Mouse (Mus musculus): ENCODE results near the gene BC107364. TPM values are rescaled to one million over a fixed set of nuclear protein-coding genes. Genes with fewer than 3 reads are reported as not detected.
"Not testable (repeated sequence)": the region's sequence is repeated elsewhere in the genome, so short reads cannot be mapped to it uniquely, and the experiment has no call there.

BC107364 gene
- total RNA-seq, 2 experiments from 2014 or later = not detected

- DNase-seq = not testable (repeated sequence)
- intact Hi-C loops (cut with DNase I) = loop anchor here (2.0 kb wide), 1 partner anchor 14 kb away; no protein-coding TSS in a partner anchor
Measured at GRCm38 (mm10) chr3:96486828-96487559, 34.9 kb upstream of the BC107364 start.

GRCm38 (mm10) chr3:96486064-96486827, 34.1 kb upstream of the BC107364 start:
- not testable (repeated sequence) for DNase-seq
- intact Hi-C loops (cut with DNase I) = loop anchor here (2.0 kb wide), 1 partner anchor 15 kb away; no protein-coding TSS in a partner anchor

- intact Hi-C loops (cut with DNase I) = no loop called here
- no peak for DNase-seq
Measured at GRCm38 (mm10) chr3:96485361-96485760, 33.3 kb upstream of the BC107364 start.

GRCm38 (mm10) chr3:96484921-96485320, 32.8 kb upstream of the BC107364 start:
- intact Hi-C loops (cut with DNase I) = no loop called here
- no peak for DNase-seq

GRCm38 (mm10) chr3:96483946-96484345, 31.8 kb upstream of the BC107364 start:
- DNase-seq = no peak
- intact Hi-C loops (cut with DNase I) = no loop called here

GRCm38 (mm10) chr3:96483044-96483443, 30.9 kb upstream of the BC107364 start:
- DNase-seq; intact Hi-C loops (cut with DNase I): not testable (repeated sequence)

GRCm38 (mm10) chr3:96482451-96482850, 30.3 kb upstream of the BC107364 start:
- DNase-seq = no peak
- intact Hi-C loops (cut with DNase I) = no loop called here

- intact Hi-C loops (cut with DNase I) = no loop called here
- no peak for DNase-seq
Measured at GRCm38 (mm10) chr3:96481856-96482255, 29.8 kb upstream of the BC107364 start.

- intact Hi-C loops (cut with DNase I) = no loop called here
- no peak for DNase-seq
Measured at GRCm38 (mm10) chr3:96480684-96481270, 28.7 kb upstream of the BC107364 start.

- DNase-seq = no peak
- intact Hi-C loops (cut with DNase I) = no loop called here
Measured at GRCm38 (mm10) chr3:96479249-96479648, 27.1 kb upstream of the BC107364 start.

- intact Hi-C loops (cut with DNase I) = no loop called here
- no peak for DNase-seq
Measured at GRCm38 (mm10) chr3:96477558-96477957, 25.5 kb upstream of the BC107364 start.

GRCm38 (mm10) chr3:96477084-96477483, 25.0 kb upstream of the BC107364 start:
- DNase-seq = no peak
- intact Hi-C loops (cut with DNase I) = no loop called here

- no peak for DNase-seq
- intact Hi-C loops (cut with DNase I) = no loop called here
Measured at GRCm38 (mm10) chr3:96474909-96475655, 23.0 kb upstream of the BC107364 start.

- DNase-seq = not testable (repeated sequence)
Measured at GRCm38 (mm10) chr3:96473556-96473955, 21.4 kb upstream of the BC107364 start.

GRCm38 (mm10) chr3:96472066-96472465, 20.0 kb upstream of the BC107364 start:
- intact Hi-C loops (cut with DNase I) = no loop called here
- DNase-seq = no peak

More at GRCm38 (mm10) chr3:96473556-96473955, 21.4 kb upstream of the BC107364 start:
- intact Hi-C loops (cut with DNase I) = not testable (repeated sequence)

GRCm38 (mm10) chr3:96469626-96470025, 17.5 kb upstream of the BC107364 start:
- intact Hi-C loops (cut with DNase I) = no loop called here
- no peak for DNase-seq

GRCm38 (mm10) chr3:96468335-96468734, 16.2 kb upstream of the BC107364 start:
- intact Hi-C loops (cut with DNase I); DNase-seq: not testable (repeated sequence)

- intact Hi-C loops (cut with DNase I) = no loop called here
- no peak for DNase-seq
Measured at GRCm38 (mm10) chr3:96467641-96468040, 15.5 kb upstream of the BC107364 start.

GRCm38 (mm10) chr3:96463891-96464290, 11.8 kb upstream of the BC107364 start:
- intact Hi-C loops (cut with DNase I) = no loop called here
- no peak for DNase-seq

- DNase-seq; intact Hi-C loops (cut with DNase I): not testable (repeated sequence)
Measured at GRCm38 (mm10) chr3:96460568-96460870, 8.4 kb upstream of the BC107364 start.

Data from heart, postnatal 10 days (tissue).